Mouse (Mus musculus) hindbrain, embryonic 15.5 days (tissue): ENCODE results near the gene Mark2. TPM values are rescaled to one million over a fixed set of nuclear protein-coding genes. Genes with fewer than 3 reads are reported as not detected.

Experiments used
- ATAC-seq: fragments of 200-750 bp; cut with Nextera tagmentation; 2 replicates; pipeline ENCODE4 v1.8.0; 2017; ENCODE audit warnings: low read depth, moderate number of reproducible peaks, moderate TSS enrichment; ENCODE audit not compliant: low FRiP score
- H3K27ac ChIP-seq: fragments of 300-500 bp; sonication (generic); replicated peaks from 2 replicates; pipeline ENCODE4 v1.5.1; 2015; ENCODE audit warnings: mild to moderate bottlenecking, inconsistent platforms
- H3K27me3 ChIP-seq: fragments of 300-500 bp; sonication (generic); 2 replicates; pipeline ENCODE4 v1.6.1; 2015; ENCODE audit warnings: control low read depth, inconsistent platforms
- H3K36me3 ChIP-seq: fragments of 300-500 bp; sonication (generic); 2 replicates; pipeline ENCODE4 v1.6.1; 2015; ENCODE audit warnings: control low read depth, inconsistent platforms
- H3K4me1 ChIP-seq: fragments of 300-500 bp; sonication (generic); replicated peaks from 2 replicates; pipeline ENCODE4 v1.6.1; 2015; ENCODE audit warnings: control low read depth, inconsistent platforms
- H3K4me2 ChIP-seq: fragments of 300-500 bp; sonication (generic); 2 replicates; pipeline ENCODE4 v1.6.1; 2015; ENCODE audit warnings: moderate library complexity, mild to moderate bottlenecking, inconsistent platforms
- H3K4me3 ChIP-seq: fragments of 300-500 bp; sonication (generic); 2 replicates; pipeline ENCODE4 v1.5.1; 2015; ENCODE audit warnings: mild to moderate bottlenecking, inconsistent platforms
- H3K9ac ChIP-seq: fragments of 300-500 bp; sonication (generic); 2 replicates; pipeline ENCODE4 v1.6.1; 2015; ENCODE audit warnings: inconsistent platforms
- H3K9me3 ChIP-seq: fragments of 300-500 bp; sonication (generic); 2 replicates; pipeline ENCODE4 v1.6.1; 2016; ENCODE audit warnings: control low read depth, inconsistent platforms
- WGBS: fragments of 180-500 bp; shearing (Covaris S2); methylation state at CpG from one replicate; pipeline ENCODE4 v1.1.7; 2015; 5-methylcytosine and 5-hydroxymethylcytosine counted together
- polyA plus RNA-seq: library from polyadenylated mRNA; unstranded; fragments of >200 nt; fragmentation: Nextera tagmentation; extraction: Ambion mirVana; gene quantifications from 2 replicates; pipeline ENCODE4 v1.2.1, GENCODE M21; 2015

Gene Mark2
- polyA plus RNA-seq, 1 experiment from 2014 or later, result 52.5 TPM

GRCm38 (mm10) chr19:7349993-7350392, 8.3 kb upstream of the Mark2 start:
- no peak for ATAC-seq

GRCm38 (mm10) chr19:7345235-7345755, 3.6 kb upstream of the Mark2 start:
- H3K27me3 ChIP-seq, result no peaks in the 10 kb centered on the region
- no peak overlapping the region for H3K9ac ChIP-seq
- WGBS, result 21% methylated on average over 4 of the region's 4 CpGs
- H3K9me3 ChIP-seq, result no peaks in the 10 kb centered on the region
- no peaks in the 10 kb centered on the region for H3K36me3 ChIP-seq
- no peak for ATAC-seq
- H3K4me1 ChIP-seq, result peaks cover 6% of the 10 kb centered on the region
- H3K27ac ChIP-seq, result no peak overlapping the region
- H3K4me2 ChIP-seq, result no peak overlapping the region
- no peak overlapping the region for H3K4me3 ChIP-seq

More at GRCm38 (mm10) chr19:7349993-7350392, 8.3 kb upstream of the Mark2 start:
- Histone ChIP-seq H3K4me3 (no peak overlapping the region), H3K9ac (no peak overlapping the region), H3K27me3 (no peaks in the 10 kb centered on the region), H3K27ac (no peak overlapping the region), H3K9me3 (no peaks in the 10 kb centered on the region), H3K4me1 (no peaks in the 10 kb centered on the region), H3K36me3 (no peaks in the 10 kb centered on the region), H3K4me2 (no peak overlapping the region)
- 40% methylated on average over 1 of the region's 1 CpGs for WGBS

GRCm38 (mm10) chr19:7342646-7343045, 986 bp upstream of the Mark2 start:
- WGBS, result 70% methylated on average over 2 of the region's 2 CpGs
- Histone ChIP-seq H3K4me3 (no peak overlapping the region), H3K27me3 (no peaks in the 10 kb centered on the region), H3K27ac (no peak overlapping the region), H3K4me1 (peaks cover 33% of the 10 kb centered on the region), H3K4me2 (no peak overlapping the region), H3K9ac (0 out of 2 replicates have a peak overlapping the region, but pooled peaks have one; percentile 46), H3K36me3 (no peaks in the 10 kb centered on the region), H3K9me3 (no peaks in the 10 kb centered on the region)
- ATAC-seq, result no peak

GRCm38 (mm10) chr19:7340780-7341475, 732 bp downstream of the Mark2 start:
- Histone ChIP-seq H3K9me3 (no peaks in the 10 kb centered on the region), H3K4me2 (peak overlapping the region; percentile 85), H3K4me1 (peaks cover 50% of the 10 kb centered on the region), H3K36me3 (no peaks in the 10 kb centered on the region), H3K27me3 (no peaks in the 10 kb centered on the region), H3K9ac (peak overlapping the region; percentile 72), H3K4me3 (peak overlapping the region; percentile 57), H3K27ac (peak overlapping the region; percentile 85)
- ATAC-seq, result peak; percentile 83
- WGBS, result under 1% methylated on average over 29 of the region's 46 CpGs

GRCm38 (mm10) chr19:7340371-7340779, 1.3 kb downstream of the Mark2 start:
- under 1% methylated on average over 15 of the region's 15 CpGs for WGBS
- H3K9ac ChIP-seq, result peak overlapping the region; percentile 72
- no peaks in the 10 kb centered on the region for H3K27me3 ChIP-seq
- H3K9me3 ChIP-seq, result no peaks in the 10 kb centered on the region
- H3K4me3 ChIP-seq, result peak overlapping the region; percentile 57
- peaks cover 50% of the 10 kb centered on the region for H3K4me1 ChIP-seq
- H3K36me3 ChIP-seq, result 0 out of 2 replicates have a peak, but pooled peaks cover 2% of the 10 kb centered on the region
- ATAC-seq, result no peak
- peak overlapping the region; percentile 85 for H3K4me2 ChIP-seq
- peak overlapping the region; percentile 85; the same call in 1 of the 2 replicates for H3K27ac ChIP-seq

GRCm38 (mm10) chr19:7339867-7340266, 1.8 kb downstream of the Mark2 start:
- no peak overlapping the region for H3K27ac ChIP-seq
- H3K9ac ChIP-seq, result peak overlapping the region; percentile 72
- 0 out of 2 replicates have a peak, but pooled peaks cover 2% of the 10 kb centered on the region for H3K36me3 ChIP-seq
- WGBS, result 42% methylated on average over 4 of the region's 4 CpGs
- peak overlapping the region; percentile 85 for H3K4me2 ChIP-seq
- no peaks in the 10 kb centered on the region for H3K9me3 ChIP-seq
- H3K4me3 ChIP-seq, result peak overlapping the region; percentile 57
- peaks cover 50% of the 10 kb centered on the region for H3K4me1 ChIP-seq
- H3K27me3 ChIP-seq, result no peaks in the 10 kb centered on the region
- no peak for ATAC-seq

GRCm38 (mm10) chr19:7339026-7339425, 2.6 kb downstream of the Mark2 start:
- Histone ChIP-seq H3K27me3 (no peaks in the 10 kb centered on the region), H3K27ac (no peak overlapping the region), H3K9me3 (no peaks in the 10 kb centered on the region), H3K4me3 (peak overlapping the region; percentile 57), H3K4me1 (peaks cover 50% of the 10 kb centered on the region), H3K36me3 (0 out of 2 replicates have a peak, but pooled peaks cover 2% of the 10 kb centered on the region), H3K4me2 (peak overlapping the region; percentile 85), H3K9ac (peak overlapping the region; percentile 72)
- ATAC-seq, result no peak
- WGBS, result 57% methylated on average over 5 of the region's 5 CpGs

- H3K9me3 ChIP-seq, result no peaks in the 10 kb centered on the region
- no peak overlapping the region for H3K9ac ChIP-seq
- H3K4me3 ChIP-seq, result no peak overlapping the region
- H3K27ac ChIP-seq, result no peak overlapping the region
- no peak for ATAC-seq
- WGBS, result 93% methylated on average over 2 of the region's 2 CpGs
- no peak overlapping the region for H3K4me2 ChIP-seq
- 0 out of 2 replicates have a peak, but pooled peaks cover 2% of the 10 kb centered on the region for H3K36me3 ChIP-seq
- peaks cover 52% of the 10 kb centered on the region for H3K4me1 ChIP-seq
- no peaks in the 10 kb centered on the region for H3K27me3 ChIP-seq
Observed at GRCm38 (mm10) chr19:7337781-7338342, 3.8 kb downstream of the Mark2 start.

- no peak for ATAC-seq
Observed at GRCm38 (mm10) chr19:7335656-7336055, 6.0 kb downstream of the Mark2 start.

GRCm38 (mm10) chr19:7334049-7334448, 7.6 kb downstream of the Mark2 start:
- 70% methylated on average over 2 of the region's 2 CpGs for WGBS
- Histone ChIP-seq H3K9me3 (no peaks in the 10 kb centered on the region), H3K4me2 (no peak overlapping the region), H3K27ac (no peak overlapping the region), H3K36me3 (0 out of 2 replicates have a peak, but pooled peaks cover 2% of the 10 kb centered on the region), H3K27me3 (no peaks in the 10 kb centered on the region), H3K4me3 (no peak overlapping the region), H3K9ac (no peak overlapping the region), H3K4me1 (peaks cover 34% of the 10 kb centered on the region)
- ATAC-seq, result no peak

More at GRCm38 (mm10) chr19:7335656-7336055, 6.0 kb downstream of the Mark2 start:
- Histone ChIP-seq H3K36me3 (0 out of 2 replicates have a peak, but pooled peaks cover 2% of the 10 kb centered on the region), H3K9me3 (no peaks in the 10 kb centered on the region), H3K4me2 (no peak overlapping the region), H3K27me3 (no peaks in the 10 kb centered on the region), H3K4me1 (peaks cover 49% of the 10 kb centered on the region), H3K9ac (no peak overlapping the region), H3K4me3 (no peak overlapping the region), H3K27ac (no peak overlapping the region)
- WGBS, result 85% methylated on average over 4 of the region's 4 CpGs

- no peak for ATAC-seq
- WGBS, result 84% methylated on average over 3 of the region's 3 CpGs
- H3K27ac ChIP-seq, result no peak overlapping the region
- H3K27me3 ChIP-seq, result no peaks in the 10 kb centered on the region
- peaks cover 2% of the 10 kb centered on the region; the same call in 1 of the 2 replicates for H3K4me1 ChIP-seq
- no peaks in the 10 kb centered on the region for H3K9me3 ChIP-seq
- H3K4me3 ChIP-seq, result no peak overlapping the region
- no peaks in the 10 kb centered on the region for H3K36me3 ChIP-seq
- H3K9ac ChIP-seq, result no peak overlapping the region
- no peak overlapping the region for H3K4me2 ChIP-seq
Observed at GRCm38 (mm10) chr19:7321391-7321790, 20.3 kb downstream of the Mark2 start.

GRCm38 (mm10) chr19:7320181-7320580, 21.5 kb downstream of the Mark2 start:
- WGBS, result 76% methylated on average over 2 of the region's 2 CpGs
- Histone ChIP-seq H3K4me3 (no peak overlapping the region), H3K9me3 (no peaks in the 10 kb centered on the region), H3K27me3 (no peaks in the 10 kb centered on the region), H3K9ac (no peak overlapping the region), H3K4me2 (no peak overlapping the region), H3K36me3 (no peaks in the 10 kb centered on the region), H3K27ac (no peak overlapping the region), H3K4me1 (peaks cover 12% of the 10 kb centered on the region)
- no peak for ATAC-seq
